Mouse (Mus musculus) erythroblast, embryonic 14.5 days (primary cell): ENCODE data around the gene Tmpo. TPM values are rescaled to one million over a fixed set of nuclear protein-coding genes. Genes with fewer than 3 reads are reported as not detected.
A peak's percentile ranks its signal among the peaks of the same experiment; 100 is the strongest.

Source experiments
- H3K27me3 ChIP-seq: 2 replicates; pipeline ENCODE4 v1.6.1; 2012; ENCODE audit warnings: inconsistent platforms; ENCODE audit not compliant: control insufficient read depth
- H3K36me3 ChIP-seq: 2 replicates; pipeline ENCODE4 v1.6.1; 2012; ENCODE audit warnings: mild to moderate bottlenecking, inconsistent platforms; ENCODE audit not compliant: control insufficient read depth
- H3K4me1 ChIP-seq: 2 replicates; pipeline ENCODE4 v1.6.1; 2012; ENCODE audit warnings: inconsistent platforms; ENCODE audit not compliant: control insufficient read depth
- H3K4me3 ChIP-seq: replicated peaks from 2 replicates; pipeline ENCODE3; 2012; ENCODE audit warnings: moderate library complexity, mild to moderate bottlenecking, inconsistent platforms
- H3K9me3 ChIP-seq: 2 replicates; pipeline ENCODE4 v1.6.1; 2012; ENCODE audit warnings: low read length, inconsistent platforms, mixed read lengths; ENCODE audit not compliant: control insufficient read depth
- GATA1 ChIP-seq: IDR thresholded peaks from 2 replicates; pipeline ENCODE4 v1.6.1; 2012; ENCODE audit warnings: low read length, inconsistent platforms, mixed read lengths
- TAL1 ChIP-seq: IDR thresholded peaks from 3 replicates; pipeline ENCODE4 v1.6.1; 2012; ENCODE audit warnings: low read length, inconsistent platforms, mixed read lengths
- polyA plus RNA-seq: library from polyadenylated mRNA; stranded (reverse); fragments of >175 nt; gene quantifications from 2 replicates; pipeline ENCODE4 v1.2.3, GENCODE M21; 2012

Gene Tmpo
- 25.2 and 37.9 TPM in 2 replicates for polyA plus RNA-seq

GRCm38 (mm10) chr10:91180761-91181460, at the start of gene Tmpo:
Gene Tmpo (minus strand): TSS chr10:91181315.
- TF ChIP-seq TAL1: no peak
- no peak for TF ChIP-seq GATA1
- peaks cover 61% of the 10 kb centered on the region for H3K4me1 ChIP-seq
- peaks cover 6% of the 10 kb centered on the region for H3K36me3 ChIP-seq
- no peaks in the 10 kb centered on the region for H3K9me3 ChIP-seq
- no peaks in the 10 kb centered on the region; the same call in 1 of the 2 replicates for H3K27me3 ChIP-seq
- peak within 1 kb of the TSS; percentile 88 for H3K4me3 ChIP-seq

DNA sequence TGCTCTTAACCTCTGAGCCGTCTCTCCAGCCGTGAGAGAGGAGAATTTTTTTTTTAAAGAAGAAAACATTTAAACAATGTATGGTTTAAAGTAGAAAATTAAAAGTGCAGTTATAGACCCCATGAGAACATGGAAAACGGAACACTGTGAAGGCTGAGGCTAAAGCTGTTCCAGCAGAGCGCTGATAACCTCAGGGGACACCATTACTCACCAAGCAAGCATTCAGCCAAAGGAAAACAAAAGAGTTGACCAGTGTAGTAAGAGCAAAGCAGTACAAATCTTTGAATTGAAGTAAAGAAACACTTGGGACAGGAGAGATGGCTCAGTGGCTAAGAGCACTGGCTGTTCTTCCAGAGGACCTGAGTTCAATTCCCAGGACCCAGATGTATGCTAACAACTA, 49.3 kb upstream of the Tmpo start:
- no peaks in the 10 kb centered on the region for H3K27me3 ChIP-seq
- no peak overlapping the region for H3K4me3 ChIP-seq
- H3K36me3 ChIP-seq: no peaks in the 10 kb centered on the region
- H3K9me3 ChIP-seq: no peaks in the 10 kb centered on the region
- no peak for TF ChIP-seq GATA1
- no peak for TF ChIP-seq TAL1
- H3K4me1 ChIP-seq: no peaks in the 10 kb centered on the region

DNA sequence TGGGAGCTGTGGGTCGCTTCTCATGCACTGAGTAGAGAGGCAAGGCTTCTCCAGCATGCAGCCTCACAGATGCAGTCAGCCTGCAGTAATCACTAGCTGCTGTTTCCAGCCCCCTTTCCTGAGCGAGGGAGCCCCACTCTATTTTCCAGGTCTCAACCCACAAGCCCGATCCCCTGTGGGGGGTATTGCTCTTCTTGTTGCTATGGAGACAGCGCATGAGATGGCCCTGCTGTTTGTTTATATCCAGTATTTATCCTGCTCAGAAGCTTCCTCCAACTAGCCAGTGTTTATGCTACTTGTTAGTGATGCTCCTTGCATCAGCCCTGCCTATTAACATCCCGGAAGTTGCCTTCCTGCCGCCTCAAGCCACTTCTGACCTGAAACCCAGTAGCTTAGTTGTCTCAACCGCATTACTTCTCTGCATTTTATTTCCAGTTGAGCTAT, 48.4 kb upstream of the Tmpo start:
- Histone ChIP-seq H3K4me1 (no peaks in the 10 kb centered on the region), H3K36me3 (no peaks in the 10 kb centered on the region), H3K9me3 (no peaks in the 10 kb centered on the region), H3K4me3 (no peak overlapping the region), H3K27me3 (no peaks in the 10 kb centered on the region)
- TF ChIP-seq TAL1 (no peak), GATA1 (no peak)

- H3K9me3 ChIP-seq: no peaks in the 10 kb centered on the region
- TF ChIP-seq GATA1 (no peak), TAL1 (no peak)
- no peaks in the 10 kb centered on the region for H3K36me3 ChIP-seq
- H3K4me3 ChIP-seq: no peak overlapping the region
- no peaks in the 10 kb centered on the region for H3K4me1 ChIP-seq
- no peaks in the 10 kb centered on the region for H3K27me3 ChIP-seq
These were observed 47.9 kb upstream of the Tmpo start for GRCm38 (mm10) chr10:91228924-91229517.

- Histone ChIP-seq H3K27me3 (no peaks in the 10 kb centered on the region), H3K36me3 (no peaks in the 10 kb centered on the region), H3K4me1 (no peaks in the 10 kb centered on the region), H3K9me3 (no peaks in the 10 kb centered on the region), H3K4me3 (no peak overlapping the region)
- TF ChIP-seq GATA1 (no peak), TAL1 (no peak)
These were observed 45.9 kb upstream of the Tmpo start for GRCm38 (mm10) chr10:91227034-91227433.

DNA sequence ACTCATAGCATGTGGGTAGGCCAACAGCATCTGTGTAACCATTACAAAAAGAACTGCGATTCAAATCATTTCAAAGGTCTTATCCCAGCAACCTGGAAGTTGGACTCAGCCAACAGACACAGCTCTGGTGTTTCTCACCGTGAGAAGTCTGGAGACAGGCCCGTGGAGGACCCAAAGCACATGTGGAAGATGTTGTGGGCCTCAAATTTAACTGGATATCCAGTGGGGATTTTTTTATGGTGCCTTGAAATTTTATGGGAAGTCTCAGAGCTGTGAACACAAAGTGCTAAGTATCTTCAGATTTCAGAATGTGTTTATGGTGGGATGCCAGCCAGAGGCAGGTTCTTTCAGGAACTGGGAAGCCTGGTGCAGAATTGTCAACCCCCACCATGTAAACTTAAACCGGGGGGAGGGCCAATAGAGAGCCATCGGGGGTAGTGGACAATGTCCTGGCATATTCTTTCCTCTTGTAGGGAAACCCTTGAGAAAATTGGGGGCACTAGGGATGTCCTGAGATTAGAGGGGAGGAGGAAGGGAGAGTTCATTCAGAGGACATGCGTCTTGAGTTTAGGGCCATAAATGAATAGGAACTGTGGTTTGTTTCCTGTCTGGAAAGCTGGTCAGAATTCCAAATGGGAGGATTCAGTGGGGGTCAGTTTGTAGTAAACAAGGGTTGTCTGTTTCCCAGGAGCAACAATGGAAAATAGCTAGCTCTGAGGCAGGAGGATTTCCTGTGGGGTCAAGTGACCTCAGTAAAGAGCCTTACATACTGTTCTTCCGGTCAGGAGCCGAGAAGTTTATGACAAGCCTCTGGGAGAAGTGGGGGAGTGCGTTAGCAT, 41.5 kb upstream of the Tmpo start:
- TF ChIP-seq GATA1: no peak
- no peak for TF ChIP-seq TAL1
- no peaks in the 10 kb centered on the region for H3K27me3 ChIP-seq
- H3K9me3 ChIP-seq: no peaks in the 10 kb centered on the region
- H3K4me1 ChIP-seq: no peaks in the 10 kb centered on the region
- H3K36me3 ChIP-seq: no peaks in the 10 kb centered on the region
- H3K4me3 ChIP-seq: no peak overlapping the region

GRCm38 (mm10) chr10:91208899-91209667, 28.0 kb upstream of the Tmpo start:
- H3K4me1 ChIP-seq: no peaks in the 10 kb centered on the region
- no peak overlapping the region for H3K4me3 ChIP-seq
- H3K27me3 ChIP-seq: no peaks in the 10 kb centered on the region
- TF ChIP-seq TAL1: no peak
- TF ChIP-seq GATA1: no peak
- H3K9me3 ChIP-seq: no peaks in the 10 kb centered on the region
- no peaks in the 10 kb centered on the region for H3K36me3 ChIP-seq

GRCm38 (mm10) chr10:91208461-91208860, 27.3 kb upstream of the Tmpo start:
- Histone ChIP-seq H3K9me3 (no peaks in the 10 kb centered on the region), H3K4me3 (no peak overlapping the region), H3K36me3 (no peaks in the 10 kb centered on the region), H3K4me1 (no peaks in the 10 kb centered on the region), H3K27me3 (no peaks in the 10 kb centered on the region)
- TF ChIP-seq TAL1 (no peak), GATA1 (no peak)

GRCm38 (mm10) chr10:91207275-91207674, 26.2 kb upstream of the Tmpo start:
- TF ChIP-seq TAL1 (no peak), GATA1 (no peak)
- no peaks in the 10 kb centered on the region for H3K36me3 ChIP-seq

More at GRCm38 (mm10) chr10:91207275-91207674, 26.2 kb upstream of the Tmpo start:
- Histone ChIP-seq H3K4me1 (no peaks in the 10 kb centered on the region), H3K4me3 (no peak overlapping the region), H3K27me3 (no peaks in the 10 kb centered on the region), H3K9me3 (no peaks in the 10 kb centered on the region)
